Mouse (Mus musculus): ENCODE measurements around the gene Spats2l. TPM values are rescaled to one million over a fixed set of nuclear protein-coding genes. Genes with fewer than 3 reads are reported as not detected.

The Spats2l gene
- total and polyA plus RNA-seq, 3 experiments: not detected

DNA sequence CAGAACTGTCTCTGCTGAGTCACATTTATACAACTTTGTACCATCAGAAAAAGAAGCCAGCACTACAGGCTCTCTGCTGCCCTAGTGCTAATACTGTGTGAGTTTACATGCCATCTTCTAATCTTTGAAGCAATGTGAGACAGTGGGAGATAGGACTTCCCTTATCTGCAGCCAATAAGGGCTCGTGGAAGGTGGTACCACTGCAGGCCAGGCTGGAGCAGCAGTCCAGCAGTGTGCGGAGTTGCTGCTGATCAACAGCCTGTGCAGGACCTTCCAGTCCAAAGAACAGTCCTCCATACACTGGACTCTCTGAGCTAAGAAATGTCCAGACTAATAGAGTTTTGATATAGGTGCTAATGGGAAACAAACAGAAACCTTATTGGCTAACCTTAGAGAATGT, 59.2 kb downstream of the Spats2l start:
- Histone ChIP-seq H3K27me3 (ENCODE audit: control insufficient read depth in 1 of 2, insufficient read depth in 2 of 2, low read length in 2 of 2) (no peaks in the 10 kb centered on the region), H3K79me2 (ENCODE audit: control insufficient read depth, insufficient read depth, low read length, poor library complexity) (no peaks in the 10 kb centered on the region), H3K4me3 (ENCODE audit: control insufficient read depth in 1 of 2, insufficient read depth in 1 of 2, low read depth in 2 of 2, low read length in 2 of 2) (no peak overlapping the region), H3K36me3 (ENCODE audit: control insufficient read depth in 1 of 2, insufficient read depth in 2 of 2, low read length in 2 of 2) (no peaks in the 10 kb centered on the region), H3K27ac (ENCODE audit: control insufficient read depth, low read depth, low read length) (no peak overlapping the region), H3K9ac (ENCODE audit: control insufficient read depth, low read depth, low read length, poor library complexity, severe bottlenecking) (no peak overlapping the region), H3K9me3 (replicated peaks; ENCODE audit: insufficient read depth, low read length) (no peaks in the 10 kb centered on the region), H3K4me1 (ENCODE audit: control insufficient read depth in 1 of 2, insufficient read depth in 2 of 2, low read length in 2 of 2) (no peaks in the 10 kb centered on the region)
- no peak for DNase-seq (ENCODE audit: low read depth, low spot score)
- TF ChIP-seq KAT2A (conservative IDR thresholded peaks at IDR 0.05; ENCODE audit: low read depth, low read length) (no peak), ZKSCAN1 (IDR thresholded peaks at IDR 0.05; ENCODE audit: low read depth, low read length) (no peak), GABPA (IDR thresholded peaks at IDR 0.05; ENCODE audit: low read depth, low read length) (no peak), MAZ (IDR thresholded peaks at IDR 0.05; ENCODE audit: low read depth, low read length) (no peak)

DNA sequence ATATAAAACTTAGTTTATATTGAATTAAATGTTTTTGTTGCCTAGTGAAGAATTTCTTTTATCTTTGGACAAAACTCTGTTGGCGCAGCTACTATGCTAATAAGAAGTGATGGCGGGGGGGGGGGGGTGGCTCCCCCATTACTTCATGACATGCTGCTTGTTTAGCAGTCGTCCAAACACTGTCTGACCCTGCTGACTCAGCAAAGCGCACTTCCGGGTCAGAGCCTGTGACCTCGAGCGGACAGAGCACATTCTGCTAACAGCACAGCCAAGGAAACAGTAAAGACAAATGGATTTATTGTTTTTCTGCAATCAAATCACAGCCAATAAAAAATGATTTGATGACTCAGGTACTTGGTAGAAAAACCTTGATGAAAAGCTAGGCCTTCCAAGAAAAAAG, 61.2 kb downstream of the Spats2l start:
- DNase-seq (ENCODE audit: low read depth, low spot score): no peak
- Histone ChIP-seq H3K79me2 (ENCODE audit: control insufficient read depth, insufficient read depth, low read length, poor library complexity) (no peaks in the 10 kb centered on the region), H3K36me3 (ENCODE audit: control insufficient read depth in 1 of 2, insufficient read depth in 2 of 2, low read length in 2 of 2) (no peaks in the 10 kb centered on the region), H3K9ac (ENCODE audit: control insufficient read depth, low read depth, low read length, poor library complexity, severe bottlenecking) (no peak overlapping the region), H3K4me3 (ENCODE audit: control insufficient read depth in 1 of 2, insufficient read depth in 1 of 2, low read depth in 2 of 2, low read length in 2 of 2) (no peak overlapping the region), H3K4me1 (ENCODE audit: control insufficient read depth in 1 of 2, insufficient read depth in 2 of 2, low read length in 2 of 2) (no peaks in the 10 kb centered on the region), H3K27me3 (ENCODE audit: control insufficient read depth in 1 of 2, insufficient read depth in 2 of 2, low read length in 2 of 2) (no peaks in the 10 kb centered on the region), H3K9me3 (replicated peaks; ENCODE audit: insufficient read depth, low read length) (no peaks in the 10 kb centered on the region), H3K27ac (ENCODE audit: control insufficient read depth, low read depth, low read length) (no peak overlapping the region)
- TF ChIP-seq TCF12 (IDR thresholded peaks at IDR 0.05; ENCODE audit: low read depth, low read length): no peak

DNA sequence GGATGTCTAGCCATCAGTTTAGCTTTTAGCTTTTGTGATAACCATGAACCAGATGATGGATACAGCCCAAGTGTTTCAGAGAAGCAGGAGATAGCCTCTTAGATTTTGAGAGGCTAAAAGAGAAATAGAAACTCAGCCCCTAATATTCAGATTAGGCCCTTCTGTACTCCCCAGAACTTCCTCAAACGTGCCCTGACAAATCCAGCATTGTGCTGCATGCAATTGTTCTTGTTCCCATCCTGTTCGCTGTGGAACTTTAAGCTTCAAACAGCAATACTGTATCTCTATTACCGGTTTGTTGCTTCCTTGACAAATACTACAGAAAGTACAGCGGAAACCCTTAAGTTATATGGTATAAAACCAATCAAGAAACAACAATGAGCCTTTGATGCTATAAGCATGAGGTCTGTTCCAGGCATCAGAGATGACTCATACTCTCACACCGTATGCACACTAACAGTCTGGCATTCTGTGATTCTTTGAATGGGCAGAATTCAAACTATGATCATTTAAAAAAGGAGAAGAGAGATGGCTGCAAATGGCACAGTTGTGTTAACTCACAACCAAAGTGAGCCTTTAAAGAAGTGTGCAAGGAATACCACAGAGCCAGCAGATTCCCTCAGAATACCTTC, 62.8 kb downstream of the Spats2l start:
- H3K9ac ChIP-seq (ENCODE audit: control insufficient read depth, low read depth, low read length, poor library complexity, severe bottlenecking): no peak overlapping the region
- H3K27me3 ChIP-seq (ENCODE audit: control insufficient read depth in 1 of 2, insufficient read depth in 2 of 2, low read length in 2 of 2): no peaks in the 10 kb centered on the region
- no peak for DNase-seq (ENCODE audit: low read depth, low spot score)
- H3K9me3 ChIP-seq (replicated peaks; ENCODE audit: insufficient read depth, low read length): no peaks in the 10 kb centered on the region
- TF ChIP-seq MYB (IDR thresholded peaks at IDR 0.05; ENCODE audit: low read depth, low read length) (no peak), USF1 (IDR thresholded peaks at IDR 0.05; ENCODE audit: low read depth, low read length) (no peak), SMC3 (IDR thresholded peaks at IDR 0.05; ENCODE audit: low read depth, low read length) (no peak), UBTF (IDR thresholded peaks at IDR 0.05; ENCODE audit: borderline replicate concordance, insufficient read depth, low read depth, low read length) (no peak), MXI1 (IDR thresholded peaks at IDR 0.05; ENCODE audit: low read depth, low read length) (no peak), ZC3H11A (IDR thresholded peaks at IDR 0.05; ENCODE audit: low read depth, low read length) (no peak)
- H3K79me2 ChIP-seq (ENCODE audit: control insufficient read depth, insufficient read depth, low read length, poor library complexity): no peaks in the 10 kb centered on the region
- H3K4me1 ChIP-seq (ENCODE audit: control insufficient read depth in 1 of 2, insufficient read depth in 2 of 2, low read length in 2 of 2): no peaks in the 10 kb centered on the region
- H3K4me3 ChIP-seq (ENCODE audit: control insufficient read depth in 1 of 2, insufficient read depth in 1 of 2, low read depth in 2 of 2, low read length in 2 of 2): no peak overlapping the region
- no peaks in the 10 kb centered on the region for H3K36me3 ChIP-seq (ENCODE audit: control insufficient read depth in 1 of 2, insufficient read depth in 2 of 2, low read length in 2 of 2)
- no peak overlapping the region for H3K27ac ChIP-seq (ENCODE audit: control insufficient read depth, low read depth, low read length)

Measured in MEL (cell line).